Mouse (Mus musculus): Measurements from ENCODE around the gene Zswim5.

Zswim5 gene

GRCm38 (mm10) chr4:117007058-117007457 lies 129.9 kb downstream of the Zswim5 start:
- no peak for DNase-seq

- no peak for DNase-seq
Observed at GRCm38 (mm10) chr4:117010231-117010630, 133.1 kb downstream of the Zswim5 start.

- DNase-seq, result no peak
Observed at GRCm38 (mm10) chr4:117013596-117013995, 136.4 kb downstream of the Zswim5 start.

GRCm38 (mm10) chr4:117014901-117015415 lies 137.8 kb downstream of the Zswim5 start:
- no peak for DNase-seq

GRCm38 (mm10) chr4:117017738-117018137 lies 140.6 kb downstream of the Zswim5 start:
- DNase-seq, result no peak

- DNase-seq, result no peak
Observed at GRCm38 (mm10) chr4:117018327-117018726, 141.2 kb downstream of the Zswim5 start.

- DNase-seq, result peak; percentile 87
Observed at GRCm38 (mm10) chr4:117019206-117020134, 142.3 kb downstream of the Zswim5 start, which contains the start of gene Eif2b3. TSS of gene Eif2b3 (plus strand) at chr4:117019402.

- DNase-seq, result no peak
Observed at GRCm38 (mm10) chr4:117023469-117023868, 146.3 kb downstream of the Zswim5 start.

- no peak for DNase-seq
Observed at GRCm38 (mm10) chr4:117031105-117031504, 153.9 kb downstream of the Zswim5 start.
